Mouse (Mus musculus) lung, adult 18-20 months (tissue): ENCODE data around the gene Foxp4.

Experiments
- DNase-seq, 2 experiments: peaks; one replicate each; pipeline ENCODE4 v3.0.0; 2022; ENCODE audit warnings: mixed read lengths in 2 of 2

Gene Foxp4

DNA sequence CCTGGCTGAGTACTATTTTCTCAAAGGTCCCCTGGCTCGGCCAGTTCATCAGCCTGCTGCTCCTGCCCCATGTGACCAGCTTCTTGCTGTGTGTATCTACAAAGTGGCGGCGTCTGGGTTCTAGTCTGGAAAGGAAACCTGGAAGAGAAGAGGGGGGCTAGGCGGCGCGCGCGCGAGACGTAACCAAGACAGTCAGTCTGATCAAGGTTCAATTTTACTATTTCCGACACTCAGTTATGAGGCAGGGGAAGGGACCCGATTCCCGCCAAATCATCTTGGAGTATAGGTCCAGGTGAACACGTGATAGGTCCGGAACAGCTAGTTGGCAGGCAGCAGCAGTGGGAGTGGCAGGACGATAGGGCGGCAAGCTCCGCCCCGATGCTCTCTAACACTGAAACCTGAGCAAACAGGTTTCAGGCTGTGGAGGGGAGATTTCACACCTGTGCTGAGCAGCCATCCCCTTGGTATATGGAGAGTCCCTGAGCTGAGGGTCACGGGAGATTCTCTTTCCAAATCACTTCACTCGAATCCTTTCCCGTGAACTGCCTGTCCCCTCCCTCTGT is 72.6 kb downstream of the Foxp4 start:
- DNase-seq = peak; percentile 54 to 56

DNA sequence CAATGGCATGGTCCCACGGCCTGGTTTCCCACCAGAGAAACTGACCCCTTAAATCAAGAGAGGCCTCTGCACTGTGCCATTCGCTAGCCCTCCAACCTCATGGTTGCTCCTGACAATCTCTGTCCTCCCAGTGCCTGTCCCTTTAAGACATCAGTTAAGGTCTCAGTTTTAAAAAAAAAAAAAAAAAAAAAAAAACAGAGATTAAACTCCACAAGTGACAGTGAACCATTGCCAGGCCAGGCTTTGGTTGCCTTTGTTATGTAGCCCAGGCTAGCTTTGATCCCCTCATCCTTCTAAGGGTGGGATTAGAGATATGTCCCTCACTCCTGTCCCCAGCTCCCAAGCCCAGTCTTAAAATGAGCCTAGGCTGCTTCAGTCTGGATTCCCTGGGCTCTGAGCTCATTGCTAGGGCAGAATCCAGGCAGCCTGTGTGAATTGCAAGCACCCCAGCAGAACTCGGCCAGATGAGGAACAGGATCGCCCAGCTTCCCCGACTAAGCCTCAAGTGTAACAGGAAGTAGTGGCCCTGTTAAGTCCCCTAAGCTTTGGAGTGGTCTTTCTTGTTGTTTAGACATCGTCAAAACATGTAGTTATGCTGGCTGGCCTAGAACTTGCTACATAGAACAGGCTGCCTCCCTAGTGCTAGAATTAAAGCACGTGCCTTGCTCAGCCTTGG is 73.7 kb downstream of the Foxp4 start:
- no peak for DNase-seq

DNA sequence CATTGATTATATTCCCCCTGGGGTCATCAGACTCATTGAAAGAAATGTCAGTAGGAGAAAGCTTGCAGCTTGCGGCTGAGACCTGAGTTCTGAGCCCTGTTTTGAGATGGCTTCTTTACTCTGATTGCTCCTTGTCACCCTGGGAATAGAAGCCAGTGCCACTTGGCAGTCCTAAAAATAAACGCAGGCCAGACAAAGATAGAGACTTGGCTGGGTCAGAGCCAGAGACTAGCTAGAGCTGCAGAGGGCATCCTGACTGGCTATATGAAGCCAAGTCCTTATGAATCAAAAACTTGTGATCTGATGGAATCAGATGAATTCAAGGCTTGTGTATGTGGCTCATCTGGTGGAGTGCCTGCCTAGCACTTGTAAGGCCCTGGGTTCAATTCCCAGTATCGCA is 74.4 kb downstream of the Foxp4 start:
- no peak for DNase-seq

DNA sequence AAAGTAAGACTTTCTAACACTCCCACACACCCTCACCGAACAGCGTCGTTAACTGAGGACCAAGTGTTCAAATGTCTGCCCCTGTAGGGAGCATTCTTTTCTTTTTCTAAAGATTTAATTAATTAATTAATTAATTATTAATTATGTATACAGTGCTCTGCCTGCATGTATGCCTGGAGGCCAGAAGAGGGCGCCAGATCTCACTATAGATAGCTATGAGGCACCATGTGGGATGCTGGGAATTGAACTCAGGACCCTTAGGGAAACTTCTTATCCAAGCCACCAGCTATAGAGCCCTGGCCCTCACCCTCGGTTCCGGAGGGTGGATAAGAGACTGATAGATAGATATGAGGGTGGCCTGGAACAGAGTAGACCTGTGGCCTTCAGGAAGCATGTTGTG is 76.5 kb downstream of the Foxp4 start:
- no peak for DNase-seq

DNA sequence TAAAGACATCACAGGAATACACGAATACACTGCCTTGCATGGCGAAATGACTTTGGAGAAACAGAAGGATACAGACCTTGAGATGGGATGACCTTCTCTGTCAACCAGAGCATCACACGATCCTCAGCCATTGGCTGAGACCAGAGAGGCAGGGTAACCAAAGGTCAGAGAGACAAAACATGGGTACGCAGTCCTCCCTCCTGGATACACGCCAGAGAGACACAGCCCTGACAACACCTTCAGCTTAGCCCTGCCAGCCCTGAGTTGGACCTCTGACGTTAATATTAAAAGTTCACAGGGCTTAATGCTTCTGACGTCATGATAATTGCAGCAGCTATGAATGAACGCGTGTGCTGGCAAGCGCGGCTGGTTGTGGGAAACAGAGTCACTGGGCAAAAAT is 78.8 kb downstream of the Foxp4 start:
- DNase-seq = no peak

DNA sequence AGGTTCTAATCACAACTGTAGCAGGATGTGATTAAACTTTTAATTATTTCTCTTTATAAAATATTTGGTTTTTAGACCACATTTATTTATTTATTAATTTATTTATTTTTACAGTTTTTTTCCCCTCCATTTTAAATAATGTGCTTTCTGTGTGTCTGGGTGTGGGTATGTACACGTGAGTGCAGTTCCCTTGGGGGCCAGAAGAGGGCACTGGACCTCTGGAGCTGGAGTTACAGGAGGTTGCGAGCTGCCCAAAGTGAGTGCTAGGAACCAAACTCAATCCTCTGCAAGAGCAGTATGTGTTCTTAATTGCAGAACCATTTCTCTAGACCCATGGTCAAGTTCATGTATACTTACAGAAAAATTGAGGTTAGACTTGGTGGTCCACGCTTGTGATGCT is 81.0 kb downstream of the Foxp4 start:
- no peak for DNase-seq

DNA sequence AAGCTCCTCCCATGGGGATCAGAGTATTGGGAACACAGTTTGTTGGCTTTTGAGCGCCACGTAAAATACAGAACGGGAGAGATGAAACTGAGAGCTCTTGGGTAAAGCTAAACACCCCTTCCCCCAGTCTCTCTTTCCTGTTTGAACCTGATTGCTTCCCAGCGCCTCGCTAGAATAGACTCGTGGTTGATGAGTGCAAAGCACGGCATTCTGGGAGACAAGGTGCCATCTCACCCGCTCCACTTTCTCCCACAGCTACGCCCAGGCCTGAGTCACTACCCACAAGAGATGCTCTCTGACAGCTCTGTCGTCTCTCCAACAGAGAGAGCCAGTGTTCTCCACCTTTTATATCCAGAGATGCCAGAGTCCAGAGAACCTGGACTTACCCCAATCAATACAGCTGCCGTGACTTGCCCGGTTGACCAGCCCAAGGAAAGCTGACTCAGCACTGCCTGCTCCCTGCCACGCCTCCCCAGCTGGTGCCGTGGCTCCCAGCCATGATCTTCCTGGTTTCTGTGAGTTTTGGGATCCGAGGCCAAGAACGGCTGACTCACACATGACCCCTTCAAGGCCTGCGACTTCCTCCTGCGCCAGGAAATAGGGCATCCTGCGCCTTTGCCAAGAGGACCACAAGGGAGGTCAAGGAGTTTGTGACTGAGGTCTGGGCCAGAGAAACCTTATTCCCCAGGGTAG is 82.4 kb downstream of the Foxp4 start:
- DNase-seq = peak; percentile 80 to 85

DNA sequence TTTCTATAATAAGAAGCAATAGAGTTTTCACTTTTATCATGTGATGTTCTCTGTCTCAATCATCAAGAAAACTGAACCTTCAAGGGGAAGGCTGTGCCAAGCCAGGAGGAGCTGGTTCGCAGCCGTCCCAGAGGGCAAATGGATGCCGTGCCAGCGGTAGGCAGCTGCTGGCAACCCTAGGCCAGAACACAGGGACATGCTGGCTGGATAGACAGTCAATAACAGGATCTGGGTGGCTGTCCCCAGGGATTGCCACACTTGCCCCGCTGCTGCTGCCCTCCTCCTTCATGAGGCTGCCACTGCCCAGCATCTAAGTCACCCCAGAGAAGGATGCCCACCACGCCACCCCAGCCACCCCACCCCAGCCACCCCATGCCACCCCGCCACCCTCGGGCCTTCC is 82.9 kb downstream of the Foxp4 start:
- DNase-seq = no peak

DNA sequence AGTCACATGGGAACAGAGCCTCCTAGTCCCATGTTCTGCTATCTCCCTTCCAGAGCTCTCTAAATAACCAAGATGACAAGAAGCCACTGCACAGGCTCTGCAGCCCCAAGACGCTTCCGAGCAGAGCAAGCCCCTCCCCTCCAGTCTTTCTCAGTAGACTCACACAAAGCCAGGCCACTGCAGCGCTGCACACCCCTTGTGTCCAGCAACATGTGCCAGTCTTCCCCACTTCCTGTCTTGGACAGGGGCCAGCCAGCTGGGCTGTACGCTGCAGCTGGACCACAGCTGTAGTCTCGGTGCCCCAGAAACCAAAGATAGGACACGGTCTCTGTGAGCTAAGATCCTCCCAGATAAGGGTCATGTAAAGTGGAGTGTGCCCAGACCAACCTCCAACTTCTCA is 86.6 kb downstream of the Foxp4 start:
- peak in 1 of 2 experiments; percentile 19 for DNase-seq

DNA sequence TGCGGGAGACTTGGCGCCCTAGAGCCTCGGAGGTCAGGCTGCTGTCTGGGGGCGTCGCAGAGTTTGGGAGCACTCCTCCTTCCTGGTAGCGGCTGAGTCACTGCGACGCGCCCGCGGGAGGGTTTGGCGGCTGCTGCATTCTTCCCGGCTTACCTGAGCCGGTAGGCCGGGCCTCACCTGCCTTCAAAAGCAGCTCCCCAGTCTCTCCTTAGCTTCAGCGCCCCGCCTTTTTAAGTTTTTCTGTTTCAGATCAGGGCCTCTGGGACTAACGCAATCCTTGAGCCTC is 90.0 kb downstream of the Foxp4 start, which contains the start of gene Mdfi:
TSS of gene Mdfi (minus strand) at position 210 of the 286 bp plus-strand sequence.
- peak; percentile 33 to 60 for DNase-seq

DNA sequence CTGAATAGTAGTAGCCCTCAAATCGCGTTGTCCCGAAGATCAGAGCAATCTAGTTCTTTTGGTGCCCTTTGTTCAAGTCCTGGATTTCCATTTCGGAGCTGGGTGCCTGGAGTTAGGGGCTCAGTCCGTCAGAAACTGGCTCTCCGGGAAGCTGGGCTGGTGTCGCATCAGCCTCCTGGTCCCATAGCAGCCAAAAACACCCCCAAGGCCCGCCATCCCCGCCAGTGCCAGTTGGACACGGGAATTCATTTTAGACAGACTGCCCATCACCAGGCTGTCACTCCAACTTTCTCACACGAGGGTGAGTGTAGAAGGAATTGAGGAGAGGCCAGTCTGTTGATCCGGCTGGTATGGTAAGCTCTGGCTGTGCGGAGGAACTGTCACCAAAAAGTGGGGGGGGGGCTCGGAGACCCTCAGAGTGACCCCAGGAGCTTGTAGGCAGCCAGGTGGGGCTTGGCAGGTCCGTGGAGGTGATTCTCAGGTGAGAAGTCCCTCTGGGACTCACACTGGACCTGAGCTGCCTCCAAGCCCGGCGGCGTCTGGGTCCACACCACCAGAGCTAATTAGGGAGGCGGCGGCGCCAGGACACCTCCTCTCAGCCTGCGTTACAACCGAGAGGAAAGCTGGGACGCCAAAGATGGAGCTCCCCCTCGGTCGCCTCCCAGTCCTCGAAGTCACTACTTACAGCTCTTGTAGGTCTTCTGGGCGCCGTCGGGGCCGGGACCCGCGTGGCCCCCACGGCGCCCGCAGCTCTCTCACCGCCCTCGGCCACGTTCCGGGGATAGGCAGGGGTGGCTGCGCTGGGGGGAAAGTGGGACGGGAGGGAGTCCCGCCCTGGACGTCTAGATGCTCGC is 90.6 kb downstream of the Foxp4 start:
- no peak for DNase-seq

DNA sequence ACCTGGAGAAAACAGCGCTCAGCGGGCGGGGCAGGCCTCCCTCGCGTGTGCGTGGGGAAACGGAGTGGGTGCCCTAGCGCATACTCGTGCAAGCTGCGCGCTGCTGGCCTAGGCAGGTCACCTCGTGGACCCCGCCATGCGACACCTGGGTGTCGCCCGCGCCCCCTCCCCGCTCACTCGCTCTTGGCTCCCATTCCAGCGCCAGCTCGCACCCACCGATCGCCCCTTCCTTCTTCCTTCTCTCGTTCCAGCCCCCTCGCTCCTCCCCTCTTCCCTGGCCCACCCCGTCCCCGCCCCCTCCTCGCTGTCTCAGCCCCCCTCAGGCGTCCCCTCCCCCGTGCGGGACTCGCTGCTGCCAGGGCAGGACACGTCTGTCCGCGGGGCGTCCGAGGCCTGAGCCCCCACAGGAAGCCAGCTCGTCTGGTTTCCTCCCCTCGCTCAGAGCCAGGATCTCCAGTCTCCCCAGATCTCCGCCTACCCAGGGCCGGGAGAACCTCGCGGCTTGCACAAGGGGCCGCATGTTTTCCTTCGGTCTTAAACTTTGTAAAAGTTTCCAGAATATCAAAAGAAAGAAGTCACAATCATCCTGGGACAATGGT is 91.3 kb downstream of the Foxp4 start:
- peak; percentile 20 to 46 for DNase-seq

DNA sequence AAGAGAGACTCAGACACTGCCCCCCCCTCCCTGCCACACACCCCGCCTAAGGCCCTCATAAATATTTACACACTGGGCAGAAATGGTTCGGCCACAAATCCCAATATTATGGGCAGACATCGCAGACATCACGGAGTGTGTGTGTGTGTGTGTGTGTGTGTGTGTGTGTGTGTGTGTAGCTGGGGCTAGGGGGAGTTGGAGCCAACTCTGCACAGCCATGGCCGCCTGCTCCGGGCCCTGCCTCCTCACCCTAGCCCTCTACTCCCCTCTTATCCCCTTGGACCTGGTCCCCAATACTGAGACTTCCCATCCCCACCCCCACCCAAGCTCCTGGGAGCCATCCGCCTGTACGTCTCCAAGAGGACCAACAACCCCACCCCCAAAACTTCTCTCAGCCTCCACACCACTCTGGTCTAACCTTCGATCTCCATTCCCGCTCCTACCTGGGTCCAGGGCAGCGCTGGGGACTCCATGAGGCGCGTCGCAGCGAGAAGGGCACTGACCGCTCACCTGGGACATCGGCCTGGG is 91.9 kb downstream of the Foxp4 start:
- no peak for DNase-seq

DNA sequence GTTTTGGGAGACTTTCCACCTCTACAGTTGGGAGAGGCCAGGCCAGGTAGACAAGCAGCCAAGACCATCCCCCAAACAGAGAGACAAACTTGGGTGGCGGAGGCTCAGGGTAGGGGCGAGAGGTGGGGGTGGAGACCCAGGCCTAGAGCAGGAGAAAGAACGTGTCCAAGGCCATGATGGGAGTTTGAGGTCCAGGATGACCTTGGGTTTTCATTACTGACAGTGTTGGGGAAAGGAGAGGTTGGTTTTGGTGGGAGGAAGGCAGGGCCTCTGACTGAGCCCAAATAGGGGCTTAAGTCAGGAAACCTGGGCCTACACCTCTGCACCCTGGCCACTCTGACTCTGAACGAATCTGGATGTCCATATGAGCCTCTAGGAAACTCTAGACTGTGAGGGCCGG is 92.7 kb downstream of the Foxp4 start:
- no peak for DNase-seq

DNA sequence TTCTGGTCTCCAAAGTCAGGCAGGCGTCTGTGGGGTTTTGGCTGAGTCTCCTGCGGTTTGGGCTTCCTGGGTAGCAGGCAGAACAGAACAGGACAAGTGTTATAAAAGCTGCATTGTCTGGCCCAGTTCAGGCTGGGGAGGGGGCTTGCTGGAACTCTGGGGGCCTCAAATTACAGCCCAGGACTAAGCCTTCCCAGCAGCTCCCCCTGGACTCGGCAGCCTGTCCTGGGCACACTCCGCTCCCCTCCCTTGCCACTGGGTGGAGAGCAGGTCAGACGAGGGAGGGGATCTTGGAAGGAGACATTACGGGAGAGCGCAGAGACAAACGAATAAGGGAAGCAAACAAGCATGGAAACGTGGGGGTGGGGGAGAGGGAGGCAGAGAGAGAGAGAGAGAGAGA is 93.3 kb downstream of the Foxp4 start:
- no peak for DNase-seq

DNA sequence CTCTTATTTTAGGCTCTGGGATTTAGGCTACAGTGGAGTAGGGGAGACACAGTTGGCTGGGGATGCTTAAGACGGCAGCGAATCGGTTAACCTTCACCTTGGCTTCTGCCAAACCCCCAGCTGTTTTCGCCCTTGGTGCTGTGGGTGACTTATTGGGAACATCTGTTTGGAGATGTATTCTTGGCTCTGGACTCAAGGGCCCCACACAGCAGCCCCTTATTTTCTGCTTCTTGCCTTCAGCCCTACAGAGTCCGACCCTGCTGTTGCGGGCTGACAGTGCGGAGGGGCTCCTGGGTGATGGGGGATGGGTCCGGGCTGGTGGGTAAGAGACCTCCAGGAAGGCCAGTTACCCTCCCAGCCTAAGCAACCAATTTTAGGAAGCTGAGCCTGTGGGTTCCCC is 103.1 kb downstream of the Foxp4 start:
- DNase-seq = no peak

DNA sequence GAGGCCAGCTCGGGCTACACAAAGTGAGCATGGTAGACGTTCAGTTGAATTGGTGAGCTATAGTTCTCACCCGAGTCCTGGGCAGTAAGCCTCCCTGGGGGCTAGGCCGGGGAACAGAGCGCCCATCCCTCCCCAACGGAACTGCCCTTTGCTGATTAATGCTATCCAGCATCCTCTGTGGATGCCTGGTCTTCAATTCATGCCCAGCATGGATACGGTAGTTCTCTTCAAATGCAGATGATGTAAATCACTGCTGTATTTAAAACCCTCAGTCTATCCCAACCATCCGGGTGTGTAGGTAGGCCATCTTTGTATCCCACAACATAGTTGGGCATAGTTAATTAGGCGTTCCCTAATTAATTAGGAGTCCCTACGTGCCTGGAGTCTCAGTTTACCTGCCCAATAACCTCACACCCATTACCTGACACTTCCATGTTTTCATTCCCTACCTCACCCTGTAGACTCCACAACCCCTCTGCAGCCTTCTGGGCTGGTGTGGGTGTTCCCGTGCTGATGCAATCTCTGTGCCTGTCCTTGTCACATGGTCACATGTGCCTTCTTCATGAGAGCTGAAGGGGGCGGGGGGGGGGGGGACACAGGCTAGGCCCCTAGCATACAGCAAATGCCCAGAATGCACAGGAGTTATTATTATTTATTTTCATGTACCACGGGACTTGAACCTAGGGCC is 106.3 kb downstream of the Foxp4 start:
- no peak for DNase-seq
